Mouse (Mus musculus): ENCODE measurements around the gene Ctcfl. TPM values are rescaled to one million over a fixed set of nuclear protein-coding genes. Genes with fewer than 3 reads are reported as not detected.
"Not testable (repeated sequence)": the region's sequence is repeated elsewhere in the genome, so short reads cannot be mapped to it uniquely, and the experiment has no call there.

Ctcfl gene
- polyA plus RNA-seq, 1 experiment from 2014 or later = not detected

DNA sequence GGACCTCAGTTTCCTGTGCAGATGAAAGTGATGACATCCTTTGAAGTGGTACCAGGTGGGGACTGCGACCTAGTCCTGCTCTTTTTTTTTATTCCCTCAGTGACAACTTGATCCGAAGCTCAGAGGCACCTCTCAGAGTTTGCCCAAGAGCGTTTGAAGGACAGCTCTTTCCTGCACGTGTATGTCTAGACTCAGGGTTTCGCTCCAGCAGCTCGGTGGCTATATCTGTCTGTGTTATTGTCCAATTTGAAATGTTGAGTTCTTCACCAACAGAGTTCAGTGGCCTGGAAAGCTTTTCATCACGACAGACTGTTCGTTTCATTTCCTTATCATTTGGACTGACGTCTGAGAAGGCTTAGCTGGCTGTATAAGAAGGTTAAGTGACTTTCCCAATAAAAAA, 15.4 kb upstream of the Ctcfl start:
- DNase-seq (ENCODE audit: low spot score) (no peak), ATAC-seq (replicated peaks; ENCODE audit: insufficient number of reproducible peaks, low FRiP score, low TSS enrichment, low read depth) (no peak)
- Histone ChIP-seq H3K27me3 (ENCODE audit: control insufficient read depth, insufficient read depth, low read length) (no peaks in the 10 kb centered on the region), H3K4me3 (ENCODE audit: low read depth, low read length) (no peak overlapping the region), H3K4me1 (ENCODE audit: control insufficient read depth, insufficient read depth, low read length) (no peaks in the 10 kb centered on the region), H3K9me3 (replicated peaks; ENCODE audit: control insufficient read depth, low read length) (no peaks in the 10 kb centered on the region), H3K27ac (replicated peaks; ENCODE audit: low read depth, low read length) (no peak overlapping the region), H3K9ac (replicated peaks; ENCODE audit: low read length) (no peak overlapping the region), H3K4me2 (ENCODE audit: low read depth, low read length) (no peak overlapping the region), H3K36me3 (replicated peaks; ENCODE audit: control insufficient read depth, insufficient read depth, low read depth, low read length) (no peaks in the 10 kb centered on the region)
- WGBS = 71% methylated on average over 9 of the region's 9 CpGs

GRCm38 (mm10) chr2:173132794-173133300, 13.5 kb upstream of the Ctcfl start:
- DNase-seq (ENCODE audit: low spot score) (no peak), ATAC-seq (replicated peaks; ENCODE audit: insufficient number of reproducible peaks, low FRiP score, low TSS enrichment, low read depth) (no peak)
- H3K27ac ChIP-seq (replicated peaks; ENCODE audit: low read depth, low read length) = no peak overlapping the region
- no peaks in the 10 kb centered on the region for H3K36me3 ChIP-seq (replicated peaks; ENCODE audit: control insufficient read depth, insufficient read depth, low read depth, low read length)
- H3K27me3 ChIP-seq (ENCODE audit: control insufficient read depth, insufficient read depth, low read length) = no peaks in the 10 kb centered on the region
- H3K4me1 ChIP-seq (ENCODE audit: control insufficient read depth, insufficient read depth, low read length) = no peaks in the 10 kb centered on the region
- 75% methylated on average over 8 of the region's 8 CpGs for WGBS
- H3K9me3 ChIP-seq (replicated peaks; ENCODE audit: control insufficient read depth, low read length) = no peaks in the 10 kb centered on the region
- no peak overlapping the region for H3K4me2 ChIP-seq (ENCODE audit: low read depth, low read length)
- H3K4me3 ChIP-seq (ENCODE audit: low read depth, low read length) = no peak overlapping the region
- H3K9ac ChIP-seq (replicated peaks; ENCODE audit: low read length) = no peak overlapping the region

DNA sequence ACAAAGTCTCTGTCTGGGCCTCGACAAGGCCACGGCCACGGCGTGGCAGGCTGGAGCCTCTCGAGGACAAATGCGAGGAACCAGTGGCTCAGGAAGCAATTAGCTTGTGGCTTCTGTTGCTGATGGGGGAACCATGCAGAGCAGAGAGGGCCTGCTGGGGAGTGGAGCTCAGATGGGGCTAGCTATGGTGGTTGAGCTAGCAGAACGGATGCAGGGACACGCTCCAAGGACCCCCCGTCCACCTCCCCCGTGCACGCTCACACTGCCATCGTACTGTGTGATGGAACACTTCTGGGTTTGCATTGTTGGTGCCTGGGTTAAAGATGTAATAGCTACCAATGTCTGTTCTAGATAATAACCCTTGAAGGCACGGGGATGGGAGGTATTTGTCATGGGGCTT, 12.9 kb upstream of the Ctcfl start:
- Histone ChIP-seq H3K36me3 (replicated peaks; ENCODE audit: control insufficient read depth, insufficient read depth, low read depth, low read length) (no peaks in the 10 kb centered on the region), H3K4me2 (ENCODE audit: low read depth, low read length) (no peak overlapping the region), H3K27ac (replicated peaks; ENCODE audit: low read depth, low read length) (no peak overlapping the region), H3K27me3 (ENCODE audit: control insufficient read depth, insufficient read depth, low read length) (no peaks in the 10 kb centered on the region), H3K4me3 (ENCODE audit: low read depth, low read length) (no peak overlapping the region), H3K4me1 (ENCODE audit: control insufficient read depth, insufficient read depth, low read length) (no peaks in the 10 kb centered on the region), H3K9ac (replicated peaks; ENCODE audit: low read length) (no peak overlapping the region), H3K9me3 (replicated peaks; ENCODE audit: control insufficient read depth, low read length) (no peaks in the 10 kb centered on the region)
- no peak for ATAC-seq (replicated peaks; ENCODE audit: insufficient number of reproducible peaks, low FRiP score, low TSS enrichment, low read depth)
- no peak for DNase-seq (ENCODE audit: low spot score)
- 77% methylated on average over 13 of the region's 13 CpGs for WGBS

DNA sequence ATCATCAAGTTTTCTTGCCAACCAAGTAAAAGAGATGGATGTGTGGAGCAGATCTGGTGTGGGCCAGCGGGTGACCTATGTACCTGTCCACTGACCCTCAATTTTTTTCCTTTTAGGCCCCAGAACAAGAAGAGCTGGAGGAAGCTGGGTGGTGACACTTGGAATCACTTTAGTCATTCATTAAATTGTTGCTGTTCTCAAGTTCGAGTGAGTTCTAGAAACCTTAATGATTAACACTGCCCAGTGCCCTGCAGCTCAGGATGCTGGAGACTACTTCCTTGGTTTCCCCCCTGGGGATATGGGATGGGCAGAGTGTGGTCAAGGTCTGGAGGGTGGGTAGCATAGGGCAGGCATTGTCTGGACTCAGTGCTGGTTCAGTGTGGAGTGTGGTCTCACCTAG, 9.8 kb upstream of the Ctcfl start:
- Histone ChIP-seq H3K36me3 (replicated peaks; ENCODE audit: control insufficient read depth, insufficient read depth, low read depth, low read length) (no peaks in the 10 kb centered on the region), H3K9ac (replicated peaks; ENCODE audit: low read length) (no peak overlapping the region), H3K27ac (replicated peaks; ENCODE audit: low read depth, low read length) (no peak overlapping the region), H3K27me3 (ENCODE audit: control insufficient read depth, insufficient read depth, low read length) (no peaks in the 10 kb centered on the region), H3K4me3 (ENCODE audit: low read depth, low read length) (no peak overlapping the region), H3K9me3 (replicated peaks; ENCODE audit: control insufficient read depth, low read length) (no peaks in the 10 kb centered on the region), H3K4me1 (ENCODE audit: control insufficient read depth, insufficient read depth, low read length) (no peaks in the 10 kb centered on the region), H3K4me2 (ENCODE audit: low read depth, low read length) (no peak overlapping the region)
- DNase-seq (ENCODE audit: low spot score) (no peak), ATAC-seq (replicated peaks; ENCODE audit: insufficient number of reproducible peaks, low FRiP score, low TSS enrichment, low read depth) (no peak)
- WGBS = 75% methylated on average over 2 of the region's 2 CpGs

GRCm38 (mm10) chr2:173126386-173126785, 7.1 kb upstream of the Ctcfl start:
- 86% methylated on average over 4 of the region's 4 CpGs for WGBS

GRCm38 (mm10) chr2:173124022-173124735, 4.9 kb upstream of the Ctcfl start:
- no peak overlapping the region for H3K27ac ChIP-seq (replicated peaks; ENCODE audit: low read depth, low read length)
- WGBS = 88% methylated on average over 7 of the region's 7 CpGs
- ATAC-seq (replicated peaks; ENCODE audit: insufficient number of reproducible peaks, low FRiP score, low TSS enrichment, low read depth) = no peak

More at GRCm38 (mm10) chr2:173126386-173126785, 7.1 kb upstream of the Ctcfl start:
- Histone ChIP-seq H3K4me3 (ENCODE audit: low read depth, low read length) (no peak overlapping the region), H3K27me3 (ENCODE audit: control insufficient read depth, insufficient read depth, low read length) (no peaks in the 10 kb centered on the region), H3K4me2 (ENCODE audit: low read depth, low read length) (no peak overlapping the region), H3K9me3 (replicated peaks; ENCODE audit: control insufficient read depth, low read length) (no peaks in the 10 kb centered on the region), H3K36me3 (replicated peaks; ENCODE audit: control insufficient read depth, insufficient read depth, low read depth, low read length) (no peaks in the 10 kb centered on the region), H3K4me1 (ENCODE audit: control insufficient read depth, insufficient read depth, low read length) (no peaks in the 10 kb centered on the region), H3K9ac (replicated peaks; ENCODE audit: low read length) (no peak overlapping the region), H3K27ac (replicated peaks; ENCODE audit: low read depth, low read length) (no peak overlapping the region)
- no peak for DNase-seq (ENCODE audit: low spot score)
- no peak for ATAC-seq (replicated peaks; ENCODE audit: insufficient number of reproducible peaks, low FRiP score, low TSS enrichment, low read depth)

DNA sequence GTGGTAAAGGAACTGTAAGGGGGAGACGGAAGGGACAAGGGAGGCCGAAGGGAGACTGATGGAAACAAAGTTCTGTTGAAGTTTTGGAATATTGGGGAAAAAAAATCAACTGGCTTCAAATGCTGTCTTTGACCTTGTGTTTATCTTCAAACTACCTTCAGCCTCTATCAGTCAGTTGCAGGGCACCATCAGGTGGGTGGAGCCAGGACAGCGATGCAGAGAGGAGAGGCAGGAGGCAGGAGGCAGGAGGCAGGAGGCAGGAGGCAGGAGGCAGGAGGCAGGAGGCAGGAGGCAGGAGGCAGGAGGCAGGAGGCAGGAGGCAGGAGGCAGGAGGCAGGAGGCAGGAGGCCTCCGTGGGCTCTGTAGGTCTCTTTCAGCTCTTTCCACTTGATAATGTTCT, 792 bp upstream of the Ctcfl start:
- WGBS = 70% methylated on average over 4 of the region's 4 CpGs
- H3K27ac ChIP-seq (replicated peaks; ENCODE audit: low read depth, low read length) = not testable (repeated sequence)

More at GRCm38 (mm10) chr2:173124022-173124735, 4.9 kb upstream of the Ctcfl start:
- H3K27me3 ChIP-seq (ENCODE audit: control insufficient read depth, insufficient read depth, low read length) = no peaks in the 10 kb centered on the region
- H3K4me2 ChIP-seq (ENCODE audit: low read depth, low read length) = no peak overlapping the region
- H3K4me1 ChIP-seq (ENCODE audit: control insufficient read depth, insufficient read depth, low read length) = no peaks in the 10 kb centered on the region
- no peaks in the 10 kb centered on the region for H3K36me3 ChIP-seq (replicated peaks; ENCODE audit: control insufficient read depth, insufficient read depth, low read depth, low read length)
- H3K4me3 ChIP-seq (ENCODE audit: low read depth, low read length) = no peak overlapping the region
- H3K9ac ChIP-seq (replicated peaks; ENCODE audit: low read length) = no peak overlapping the region
- no peaks in the 10 kb centered on the region for H3K9me3 ChIP-seq (replicated peaks; ENCODE audit: control insufficient read depth, low read length)
- DNase-seq (ENCODE audit: low spot score) = no peak

DNA sequence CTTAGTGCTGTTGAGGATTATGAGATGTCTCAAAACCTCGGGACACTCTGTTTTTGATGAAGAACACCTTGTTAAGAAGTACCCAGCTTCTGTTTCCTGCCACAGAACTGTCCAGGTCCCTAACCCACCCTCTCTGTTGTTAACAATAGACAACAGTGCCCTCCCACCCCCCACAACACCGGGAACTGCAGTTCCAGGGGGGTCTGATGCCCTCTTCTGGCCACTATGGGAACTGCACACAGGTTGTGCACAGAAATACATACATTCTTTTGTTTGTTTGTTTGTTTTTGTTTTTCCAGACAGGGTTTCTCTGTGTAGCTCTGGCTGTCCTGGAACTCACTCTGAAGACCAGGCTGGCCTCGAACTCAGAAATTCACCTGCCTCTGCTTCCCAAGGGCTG, 5.5 kb downstream of the Ctcfl start:
- not testable (repeated sequence) for H3K27me3 ChIP-seq (ENCODE audit: control insufficient read depth, insufficient read depth, low read length); H3K27ac ChIP-seq (replicated peaks; ENCODE audit: low read depth, low read length); H3K4me3 ChIP-seq (ENCODE audit: low read depth, low read length); ATAC-seq (replicated peaks; ENCODE audit: insufficient number of reproducible peaks, low FRiP score, low TSS enrichment, low read depth); H3K9me3 ChIP-seq (replicated peaks; ENCODE audit: control insufficient read depth, low read length); H3K4me2 ChIP-seq (ENCODE audit: low read depth, low read length); H3K36me3 ChIP-seq (replicated peaks; ENCODE audit: control insufficient read depth, insufficient read depth, low read depth, low read length); DNase-seq (ENCODE audit: low spot score); H3K9ac ChIP-seq (replicated peaks; ENCODE audit: low read length); H3K4me1 ChIP-seq (ENCODE audit: control insufficient read depth, insufficient read depth, low read length)
- 58% methylated on average over 3 of the region's 3 CpGs for WGBS

More for the DNA sequence above, 792 bp upstream of the Ctcfl start:
- H3K4me3 ChIP-seq (ENCODE audit: low read depth, low read length); H3K4me2 ChIP-seq (ENCODE audit: low read depth, low read length); ATAC-seq (replicated peaks; ENCODE audit: insufficient number of reproducible peaks, low FRiP score, low TSS enrichment, low read depth); H3K9me3 ChIP-seq (replicated peaks; ENCODE audit: control insufficient read depth, low read length); H3K36me3 ChIP-seq (replicated peaks; ENCODE audit: control insufficient read depth, insufficient read depth, low read depth, low read length); H3K4me1 ChIP-seq (ENCODE audit: control insufficient read depth, insufficient read depth, low read length); DNase-seq (ENCODE audit: low spot score); H3K27me3 ChIP-seq (ENCODE audit: control insufficient read depth, insufficient read depth, low read length); H3K9ac ChIP-seq (replicated peaks; ENCODE audit: low read length): not testable (repeated sequence)

All from embryonic facial prominence, embryonic 11.5 days (tissue).